Mouse (Mus musculus) brain, embryonic 14.5 days (tissue): ENCODE measurements at regions not wholly inside any gene's neighbourhood (a gene's known extent, or its start where the extent isn't known, plus 50 kb on each side); places are given as distances from the start of the nearest gene placed in this dataset.

ENCODE experiments used
- CTCF ChIP-seq: fragments of 200-500 bp; IDR thresholded peaks from 2 replicates; pipeline ENCODE4 v1.5.1; 2012; ENCODE audit warnings: inconsistent platforms, mild to moderate bottlenecking, moderate library complexity, borderline replicate concordance; ENCODE audit not compliant: insufficient read depth, insufficient read length; ENCODE audit errors: extremely low read depth
- POLR2A ChIP-seq: fragments of 200-500 bp; IDR thresholded peaks from 2 replicates; pipeline ENCODE4 v1.6.1; 2012; ENCODE audit warnings: mild to moderate bottlenecking, inconsistent platforms, borderline replicate concordance; ENCODE audit not compliant: poor library complexity, insufficient read depth, insufficient read length, severe bottlenecking; ENCODE audit errors: extremely low read depth

DNA sequence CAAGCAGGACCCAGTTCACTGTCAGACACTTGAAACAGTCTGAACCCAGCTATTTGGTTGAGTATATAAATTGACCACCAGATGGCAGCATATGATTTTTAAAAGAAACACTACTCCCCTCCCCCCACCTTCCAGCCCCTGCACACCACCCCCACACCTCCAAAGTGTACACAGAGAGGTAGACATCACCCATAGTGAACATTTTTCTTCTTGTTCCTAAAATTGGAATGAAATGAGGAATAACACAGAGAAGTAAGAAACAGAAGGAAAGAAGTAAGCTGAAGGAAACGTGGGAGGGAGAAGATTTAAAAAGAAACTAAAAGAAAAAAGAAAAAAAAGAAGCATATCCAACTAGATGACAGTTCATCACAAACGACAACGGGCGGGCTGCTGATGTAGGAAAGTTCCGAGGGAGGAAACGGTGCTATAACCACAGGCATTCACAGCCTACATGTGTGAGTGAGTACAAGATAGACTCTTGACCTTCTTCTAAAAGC is 72.3 kb downstream of the Perp start:
- TF ChIP-seq POLR2A, result no peak
- peak; percentile 30; the same call in 1 of the 2 replicates for TF ChIP-seq CTCF
